Comparison of ENCODE assay signal across 8 mouse cellular contexts in genomic region chr13:45637324-45637723, GRCm38 (mm10).
DNase-seq lines count a peak whose midpoint lies in the region; ATAC-seq lines count a peak whose summit lies in the region.

No protein-coding gene starts in this region.

- H3K27ac ChIP-seq in heart, embryonic 12.5 days (ENCODE audit: poor library complexity, severe bottlenecking): no peak overlapping the region

- no peak overlapping the region for H3K9ac ChIP-seq in heart, embryonic 12.5 days

- no peak overlapping the region for H3K4me3 ChIP-seq in heart, embryonic 12.5 days

- H3K36me3 ChIP-seq in heart, embryonic 12.5 days: no peaks in the 10 kb centered on the region

- peaks cover 30% of the 10 kb centered on the region for H3K4me1 ChIP-seq in heart, embryonic 12.5 days (replicated peaks)

- peak; percentile 92 for DNase-seq in heart, adult 11 months
- peak; percentile 22 to 66 for DNase-seq in spleen, postnatal 4 days (ENCODE audit: low spot score in 2 of 2)
- no peak for DNase-seq in spleen, adult 12 weeks (ENCODE audit: low spot score)
- peak; percentile 15 to 16 for DNase-seq in cerebellum, postnatal 36 days
- DNase-seq in kidney, postnatal 36 days: peak; percentile 46 to 78
- peak; percentile 10 for DNase-seq in thymus, postnatal 0 days (ENCODE audit: low spot score)
- no peak for DNase-seq in right cerebral cortex, postnatal 36 days (ENCODE audit: low spot score in 2 of 2)

- 44% methylated on average over 8 of the region's 8 CpGs for WGBS in heart, embryonic 12.5 days

- no peak overlapping the region for H3K4me2 ChIP-seq in heart, embryonic 12.5 days

- no peaks in the 10 kb centered on the region for H3K9me3 ChIP-seq in heart, embryonic 12.5 days (replicated peaks)

- ATAC-seq in heart, embryonic 12.5 days (ENCODE audit: insufficient number of reproducible peaks, low FRiP score): no peak

- H3K27me3 ChIP-seq in heart, embryonic 12.5 days (replicated peaks): no peaks in the 10 kb centered on the region

Comparison
In these comparisons a context has a peak if more than half of its experiments do, and no peak if none do; other contexts are left out.
1. DNase-seq: peak in heart, adult 11 months (single experiment), spleen, postnatal 4 days (2 of 2), cerebellum, postnatal 36 days (2 of 2), kidney, postnatal 36 days (2 of 2) and thymus, postnatal 0 days (single experiment); none in spleen, adult 12 weeks (single experiment) and right cerebral cortex, postnatal 36 days (0 of 2).